ENCODE assay signal across 10 mouse cellular contexts in genomic region chr4:48542351-48542750, GRCm38 (mm10). TPM values are rescaled to one million over a fixed set of nuclear protein-coding genes. Genes with fewer than 3 reads are reported as not detected.
DNase-seq lines count a peak whose midpoint lies in the region; ATAC-seq and TF ChIP-seq lines count a peak whose summit lies in the region.
"Had no signal": no experiment of that assay in that cellular context is flagged by ENCODE, and none has a peak within 500 bp of the region (broad histone marks: within the 10 kb centered on the region; RNA-seq: fewer than 3 reads in every experiment).

No protein-coding gene starts in this region.

- DNase-seq in frontal cortex, postnatal 14 days (ENCODE audit: low spot score in 2 of 2): no peak
- DNase-seq in midbrain, embryonic 11.5 days (ENCODE audit: low spot score, missing footprints): peak; percentile 86
- DNase-seq in urinary bladder, postnatal 25 days (ENCODE audit: low spot score): no peak
- no peak for DNase-seq in layer of hippocampus, adult 18-20 months (ENCODE audit: low spot score in 2 of 2)
- no peak for DNase-seq in lung, postnatal 14 days
- DNase-seq: cerebellum, adult 9-10 months had no signal

- peak; percentile 24 for ATAC-seq in frontal cortex, adult (ENCODE audit: low TSS enrichment)
- ATAC-seq in forebrain, embryonic 16.5 days: no peak
- no peak for ATAC-seq in midbrain, embryonic 11.5 days (ENCODE audit: low FRiP score)

- no peak overlapping the region for H3K27ac ChIP-seq in forebrain, embryonic 16.5 days (ENCODE audit: low read length)
- no peak overlapping the region for H3K27ac ChIP-seq in midbrain, embryonic 11.5 days (ENCODE audit: low read depth, low read length)
- H3K27ac ChIP-seq: macrophage had no signal

- H3K9ac ChIP-seq in forebrain, embryonic 16.5 days (replicated peaks; ENCODE audit: low read depth, low read length): 0 out of 2 replicates have a peak overlapping the region, but pooled peaks have one; percentile 8
- H3K9ac ChIP-seq in midbrain, embryonic 11.5 days (ENCODE audit: low read length): peak overlapping the region; percentile 99; the same call in 1 of the 2 replicates

- no peaks in the 10 kb centered on the region for H3K9me3 ChIP-seq in E14TG2a.4 (ENCODE audit: low read length)
- no peaks in the 10 kb centered on the region for H3K9me3 ChIP-seq in forebrain, embryonic 16.5 days (ENCODE audit: control insufficient read depth, low read length)
- H3K9me3 ChIP-seq in midbrain, embryonic 11.5 days (ENCODE audit: control insufficient read depth, low read length): no peaks in the 10 kb centered on the region

- peaks cover 15% of the 10 kb centered on the region for H3K36me3 ChIP-seq in E14TG2a.4 (ENCODE audit: insufficient read depth, low read length)
- H3K36me3 ChIP-seq in forebrain, embryonic 16.5 days (ENCODE audit: control insufficient read depth, insufficient read depth): no peaks in the 10 kb centered on the region
- no peaks in the 10 kb centered on the region for H3K36me3 ChIP-seq in midbrain, embryonic 11.5 days (ENCODE audit: control insufficient read depth, insufficient read depth, low read length)

- peaks cover 87% of the 10 kb centered on the region for H3K4me1 ChIP-seq in E14TG2a.4 (replicated peaks; ENCODE audit: low read depth, low read length)
- H3K4me1 ChIP-seq in forebrain, embryonic 16.5 days (replicated peaks; ENCODE audit: control insufficient read depth, insufficient read depth, low read length): peaks cover 51% of the 10 kb centered on the region
- peaks cover 61% of the 10 kb centered on the region for H3K4me1 ChIP-seq in midbrain, embryonic 11.5 days (ENCODE audit: control insufficient read depth, insufficient read depth, low read length)

- TF ChIP-seq CTCF in E14TG2a.4 (conservative IDR thresholded peaks at IDR 0.05; ENCODE audit: low read length): no peak

- peak overlapping the region; percentile 87 for H3K4me3 ChIP-seq in E14TG2a.4 (replicated peaks; ENCODE audit: low read length)
- no peak overlapping the region; the same call in 1 of the 2 replicates for H3K4me3 ChIP-seq in forebrain, embryonic 16.5 days (replicated peaks; ENCODE audit: low read length)
- H3K4me3 ChIP-seq in midbrain, embryonic 11.5 days (ENCODE audit: low read depth, low read length): peak overlapping the region; percentile 81; the same call in 1 of the 2 replicates

- no peaks in the 10 kb centered on the region for H3K27me3 ChIP-seq in E14TG2a.4 (ENCODE audit: insufficient read depth, low read length)
- no peaks in the 10 kb centered on the region for H3K27me3 ChIP-seq in forebrain, embryonic 16.5 days (replicated peaks; ENCODE audit: control insufficient read depth, insufficient read depth, low read length)
- H3K27me3 ChIP-seq in midbrain, embryonic 11.5 days (ENCODE audit: control insufficient read depth, insufficient read depth, low read length): no peaks in the 10 kb centered on the region

- H3K4me2 ChIP-seq in forebrain, embryonic 16.5 days (ENCODE audit: low read length): peak overlapping the region; percentile 65
- peak overlapping the region; percentile 78 for H3K4me2 ChIP-seq in midbrain, embryonic 11.5 days

- whole genome bisulfite sequencing in forebrain, embryonic 16.5 days: 48% methylated on average over 5 of the region's 5 CpGs
- WGBS in midbrain, embryonic 11.5 days: 48% methylated on average over 5 of the region's 5 CpGs

RNA-seq across cellular contexts. Expression of gene Msantd3, which starts 2.6 kb away (rescaled TPM):
- polyA plus RNA-seq in forebrain, embryonic 16.5 days (2015; fragmentation: Nextera tagmentation; extraction: Ambion mirVana): 38.6 and 45.5 TPM in 2 replicates
- 77.6 and 81.8 TPM in 2 replicates for polyA plus RNA-seq in midbrain, embryonic 11.5 days (2014; fragmentation: Nextera tagmentation; extraction: Ambion mirVana)
- 10 to 100 TPM; 18.5 to 19.1 TPM for total RNA-seq in layer of hippocampus, adult 18-20 months (2021)

RNA-seq across cellular contexts. Expression of gene Tmeff1, which starts 42.6 kb away (rescaled TPM):
- polyA plus RNA-seq in forebrain, embryonic 16.5 days (2015; fragmentation: Nextera tagmentation; extraction: Ambion mirVana): 205 and 213 TPM in 2 replicates
- 258 TPM in 2 replicates for polyA plus RNA-seq in midbrain, embryonic 11.5 days (2014; fragmentation: Nextera tagmentation; extraction: Ambion mirVana)
- total RNA-seq in layer of hippocampus, adult 18-20 months (2021): 100 to 1,000 TPM; 126 to 132 TPM
- polyA plus RNA-seq: macrophage had no signal
